Mouse (Mus musculus) embryo, embryonic 9.5 days (tissue): ENCODE data around the gene Bsnd.
A peak's percentile ranks its signal among the peaks of the same experiment; 100 is the strongest.

Source experiments
- DNase-seq: peaks from one replicate; pipeline ENCODE4 v3.0.0-alpha.2; 2017; ENCODE audit errors: extremely low spot score

Bsnd gene

GRCm38 (mm10) chr4:106483215-106483727 lies 8.8 kb downstream of the Bsnd start:
- DNase-seq, result no peak

- no peak for DNase-seq
These were observed 11.5 kb downstream of the Bsnd start for GRCm38 (mm10) chr4:106480545-106480944.

- peak; percentile 75 for DNase-seq
These were observed 17.8 kb downstream of the Bsnd start for GRCm38 (mm10) chr4:106474241-106474640.

GRCm38 (mm10) chr4:106472335-106472734 lies 19.7 kb downstream of the Bsnd start:
- DNase-seq, result peak; percentile 75

- no peak for DNase-seq
These were observed 21.2 kb downstream of the Bsnd start for GRCm38 (mm10) chr4:106470921-106471320.

- no peak for DNase-seq
These were observed 24.5 kb downstream of the Bsnd start for GRCm38 (mm10) chr4:106467420-106468110.

GRCm38 (mm10) chr4:106463174-106463801 lies 28.8 kb downstream of the Bsnd start:
- peak; percentile 36 for DNase-seq

GRCm38 (mm10) chr4:106462524-106462923 lies 29.6 kb downstream of the Bsnd start:
- no peak for DNase-seq

- DNase-seq, result no peak
These were observed 30.1 kb downstream of the Bsnd start for GRCm38 (mm10) chr4:106462016-106462415.

GRCm38 (mm10) chr4:106454541-106454940 lies 37.5 kb downstream of the Bsnd start:
- DNase-seq, result no peak

GRCm38 (mm10) chr4:106453516-106453915 lies 38.6 kb downstream of the Bsnd start:
- DNase-seq, result no peak

- DNase-seq, result no peak
These were observed 39.0 kb downstream of the Bsnd start for GRCm38 (mm10) chr4:106453108-106453507.

GRCm38 (mm10) chr4:106452401-106452800 lies 39.7 kb downstream of the Bsnd start:
- DNase-seq, result no peak

GRCm38 (mm10) chr4:106449306-106449705 lies 42.8 kb downstream of the Bsnd start:
- DNase-seq, result no peak

GRCm38 (mm10) chr4:106443182-106443581 lies 48.9 kb downstream of the Bsnd start:
- no peak for DNase-seq

- no peak for DNase-seq
These were observed 53.3 kb downstream of the Bsnd start for GRCm38 (mm10) chr4:106438763-106439162.

GRCm38 (mm10) chr4:106437207-106437606 lies 54.9 kb downstream of the Bsnd start:
- DNase-seq, result no peak

- DNase-seq, result peak; percentile 50
These were observed 55.6 kb downstream of the Bsnd start for GRCm38 (mm10) chr4:106436475-106436874.

GRCm38 (mm10) chr4:106435426-106435825 lies 56.7 kb downstream of the Bsnd start:
- no peak for DNase-seq
